Mouse (Mus musculus): ENCODE results near the gene Polr3gl.
A peak's percentile ranks its signal among the peaks of the same experiment; 100 is the strongest.

Polr3gl gene

GRCm38 (mm10) chr3:96571336-96571735 is 22.6 kb downstream of the Polr3gl start:
- DNase-seq = no peak

GRCm38 (mm10) chr3:96570643-96571042 is 23.3 kb downstream of the Polr3gl start:
- DNase-seq = no peak

GRCm38 (mm10) chr3:96569966-96570605 is 23.9 kb downstream of the Polr3gl start:
- no peak for DNase-seq

GRCm38 (mm10) chr3:96569506-96569905 is 24.5 kb downstream of the Polr3gl start:
- no peak for DNase-seq

GRCm38 (mm10) chr3:96568605-96569004 is 25.4 kb downstream of the Polr3gl start:
- no peak for DNase-seq

GRCm38 (mm10) chr3:96566661-96567450 is 27.1 kb downstream of the Polr3gl start:
- no peak for DNase-seq

- DNase-seq = no peak
These were observed 28.9 kb downstream of the Polr3gl start for GRCm38 (mm10) chr3:96565105-96565504.

- no peak for DNase-seq
These were observed 29.3 kb downstream of the Polr3gl start for GRCm38 (mm10) chr3:96564633-96565032.

- no peak for DNase-seq
These were observed 29.9 kb downstream of the Polr3gl start for GRCm38 (mm10) chr3:96563911-96564632.

GRCm38 (mm10) chr3:96563267-96563666 is 30.7 kb downstream of the Polr3gl start:
- no peak for DNase-seq

GRCm38 (mm10) chr3:96561946-96562681 is 31.9 kb downstream of the Polr3gl start:
- no peak for DNase-seq

GRCm38 (mm10) chr3:96560881-96561668 is 32.9 kb downstream of the Polr3gl start:
- DNase-seq = no peak

GRCm38 (mm10) chr3:96559911-96560850 is 33.8 kb downstream of the Polr3gl start:
- no peak for DNase-seq

- DNase-seq = no peak
These were observed 34.5 kb downstream of the Polr3gl start for GRCm38 (mm10) chr3:96559398-96559910.

- no peak for DNase-seq
These were observed 35.2 kb downstream of the Polr3gl start for GRCm38 (mm10) chr3:96558668-96559196.

- no peak for DNase-seq
These were observed 35.8 kb downstream of the Polr3gl start for GRCm38 (mm10) chr3:96558159-96558558.

- peak; percentile 84 for DNase-seq
These were observed 36.3 kb downstream of the Polr3gl start, which contains the start of gene Txnip for GRCm38 (mm10) chr3:96557694-96558093. TSS of gene Txnip (plus strand) at chr3:96557957.

- no peak for DNase-seq
These were observed 37.0 kb downstream of the Polr3gl start for GRCm38 (mm10) chr3:96556651-96557635.

- DNase-seq = no peak
These were observed 37.9 kb downstream of the Polr3gl start for GRCm38 (mm10) chr3:96555999-96556614.
